Mouse (Mus musculus) liver, embryonic 11.5 days (tissue): ENCODE measurements at regions not wholly inside any gene's neighbourhood (a gene's known extent, or its start where the extent isn't known, plus 50 kb on each side); places are given as distances from the start of the nearest gene placed in this dataset.

ENCODE experiments used
- ATAC-seq: fragments of 200-750 bp; cut with Nextera tagmentation; replicated peaks from 2 replicates; pipeline ENCODE4 v1.8.0; 2017; ENCODE audit warnings: moderate number of reproducible peaks, mild to moderate bottlenecking, moderate TSS enrichment, moderate library complexity; ENCODE audit not compliant: low FRiP score
- DNase-seq: peaks from one replicate; pipeline ENCODE4 v3.0.0-alpha.2; 2017; ENCODE audit warnings: low spot score
- H3K27ac ChIP-seq: fragments of 300-500 bp; sonication (generic); 2 replicates; pipeline ENCODE4 v1.5.1; 2014; ENCODE audit warnings: mild to moderate bottlenecking, low read depth, low read length, control low read depth
- H3K27me3 ChIP-seq: fragments of 300-500 bp; sonication (generic); replicated peaks from 2 replicates; pipeline ENCODE4 v1.6.1; 2014; ENCODE audit warnings: low read length, mixed read lengths; ENCODE audit not compliant: control insufficient read depth, insufficient read depth
- H3K36me3 ChIP-seq: fragments of 300-500 bp; sonication (generic); 2 replicates; pipeline ENCODE4 v1.6.1; 2014; ENCODE audit warnings: mild to moderate bottlenecking, low read length, moderate library complexity, mixed read lengths; ENCODE audit not compliant: control insufficient read depth, insufficient read depth
- H3K4me1 ChIP-seq: fragments of 300-500 bp; sonication (generic); replicated peaks from 2 replicates; pipeline ENCODE4 v1.6.1; 2014; ENCODE audit warnings: low read length, mixed read lengths; ENCODE audit not compliant: control insufficient read depth, insufficient read depth
- H3K4me2 ChIP-seq: fragments of 300-500 bp; sonication (generic); 2 replicates; pipeline ENCODE4 v1.6.1; 2014; ENCODE audit warnings: mild to moderate bottlenecking, control low read depth, moderate library complexity
- H3K4me3 ChIP-seq: fragments of 300-500 bp; sonication (generic); 2 replicates; pipeline ENCODE4 v1.5.1; 2014; ENCODE audit warnings: low read depth, low read length, control low read depth
- H3K9ac ChIP-seq: fragments of 300-500 bp; sonication (generic); 2 replicates; pipeline ENCODE4 v1.6.1; 2014; ENCODE audit warnings: low read depth, low read length, control low read depth
- H3K9me3 ChIP-seq: fragments of 300-500 bp; sonication (generic); 2 replicates; pipeline ENCODE4 v1.6.1; 2016; ENCODE audit warnings: low read length, inconsistent platforms, mixed read lengths; ENCODE audit not compliant: control insufficient read depth
- WGBS: fragments of 180-500 bp; shearing (Covaris S2); extraction: QIAGEN DNeasy Blood & Tissue Kit; methylation state at CpG from one replicate; pipeline ENCODE4 v1.1.7; 2014; 5-methylcytosine and 5-hydroxymethylcytosine counted together

GRCm38 (mm10) chr13:59204506-59204905 is 380.5 kb downstream of the Agtpbp1 start:
- Histone ChIP-seq H3K27ac (no peak overlapping the region), H3K27me3 (no peaks in the 10 kb centered on the region), H3K4me2 (no peak overlapping the region), H3K36me3 (no peaks in the 10 kb centered on the region), H3K9ac (no peak overlapping the region), H3K9me3 (no peaks in the 10 kb centered on the region), H3K4me1 (no peaks in the 10 kb centered on the region), H3K4me3 (no peak overlapping the region)
- no peak for ATAC-seq
- 75% methylated on average over 2 of the region's 2 CpGs for WGBS
- DNase-seq = no peak

GRCm38 (mm10) chr13:59196311-59196710 is 388.7 kb downstream of the Agtpbp1 start:
- H3K9ac ChIP-seq = no peak overlapping the region
- H3K9me3 ChIP-seq = no peaks in the 10 kb centered on the region
- H3K27me3 ChIP-seq = no peaks in the 10 kb centered on the region
- no peak overlapping the region for H3K4me3 ChIP-seq
- 82% methylated on average over 5 of the region's 5 CpGs for WGBS
- H3K4me1 ChIP-seq = no peaks in the 10 kb centered on the region
- no peak overlapping the region for H3K4me2 ChIP-seq
- H3K36me3 ChIP-seq = no peaks in the 10 kb centered on the region
- DNase-seq (no peak), ATAC-seq (no peak)
- H3K27ac ChIP-seq = no peak overlapping the region

- Histone ChIP-seq H3K4me1 (no peaks in the 10 kb centered on the region), H3K9ac (no peak overlapping the region), H3K9me3 (no peaks in the 10 kb centered on the region), H3K27me3 (no peaks in the 10 kb centered on the region), H3K36me3 (no peaks in the 10 kb centered on the region), H3K4me2 (no peak overlapping the region), H3K27ac (no peak overlapping the region), H3K4me3 (no peak overlapping the region)
- WGBS = 84% methylated on average over 11 of the region's 11 CpGs
- DNase-seq = no peak
- ATAC-seq = no peak
Observed at GRCm38 (mm10) chr13:59188431-59188830, 382.1 kb downstream of the Ntrk2 start.
